Mouse (Mus musculus): ENCODE measurements at regions not wholly inside any gene's neighbourhood (a gene's known extent, or its start where the extent isn't known, plus 50 kb on each side); places are given as distances from the start of the nearest gene placed in this dataset.

- Histone ChIP-seq H3K27me3 (ENCODE audit: insufficient read depth, low read length) (peaks cover 45% of the 10 kb centered on the region), H3K27ac (ENCODE audit: low read depth, low read length) (no peak overlapping the region), H3K9ac (no peak overlapping the region), H3K4me3 (ENCODE audit: low read depth, low read length) (no peak overlapping the region), H3K4me1 (ENCODE audit: insufficient read depth) (no peaks in the 10 kb centered on the region), H3K4me2 (ENCODE audit: low read depth) (no peak overlapping the region), H3K36me3 (ENCODE audit: insufficient read depth) (no peaks in the 10 kb centered on the region), H3K9me3 (ENCODE audit: low read length) (no peaks in the 10 kb centered on the region)
- no peak for DNase-seq
- 44% methylated on average over 12 of the region's 12 CpGs for WGBS
- TF ChIP-seq CTCF (IDR thresholded peaks at IDR 0.05; ENCODE audit: low read depth) = no peak
- ATAC-seq = no peak
Observed at GRCm38 (mm10) chr2:180389013-180389412, 54.5 kb upstream of the Gata5 start.

- H3K4me1 ChIP-seq (ENCODE audit: insufficient read depth) = no peaks in the 10 kb centered on the region
- no peak for DNase-seq
Observed at GRCm38 (mm10) chr2:180388122-180388521, 53.6 kb upstream of the Gata5 start.

GRCm38 (mm10) chr2:180387305-180387704 is 52.8 kb upstream of the Gata5 start:
- ATAC-seq = no peak
- H3K4me3 ChIP-seq (ENCODE audit: low read depth, low read length) = no peak overlapping the region
- DNase-seq = no peak
- no peak overlapping the region for H3K9ac ChIP-seq
- H3K9me3 ChIP-seq (ENCODE audit: low read length) = no peaks in the 10 kb centered on the region
- H3K27me3 ChIP-seq (ENCODE audit: insufficient read depth, low read length) = peaks cover 47% of the 10 kb centered on the region
- H3K27ac ChIP-seq (ENCODE audit: low read depth, low read length) = no peak overlapping the region
- H3K36me3 ChIP-seq (ENCODE audit: insufficient read depth) = no peaks in the 10 kb centered on the region
- no peak overlapping the region for H3K4me2 ChIP-seq (ENCODE audit: low read depth)
- TF ChIP-seq CTCF (IDR thresholded peaks at IDR 0.05; ENCODE audit: low read depth) = no peak
- H3K4me1 ChIP-seq (ENCODE audit: insufficient read depth) = no peaks in the 10 kb centered on the region
- WGBS = 38% methylated on average over 2 of the region's 2 CpGs

More at GRCm38 (mm10) chr2:180388122-180388521, 53.6 kb upstream of the Gata5 start:
- no peak for TF ChIP-seq CTCF (IDR thresholded peaks at IDR 0.05; ENCODE audit: low read depth)
- Histone ChIP-seq H3K36me3 (ENCODE audit: insufficient read depth) (no peaks in the 10 kb centered on the region), H3K9me3 (ENCODE audit: low read length) (no peaks in the 10 kb centered on the region), H3K27me3 (ENCODE audit: insufficient read depth, low read length) (peaks cover 51% of the 10 kb centered on the region), H3K4me2 (ENCODE audit: low read depth) (no peak overlapping the region), H3K4me3 (ENCODE audit: low read depth, low read length) (no peak overlapping the region), H3K27ac (ENCODE audit: low read depth, low read length) (no peak overlapping the region), H3K9ac (no peak overlapping the region)
- no peak for ATAC-seq
- 82% methylated on average over 5 of the region's 5 CpGs for WGBS

- Histone ChIP-seq H3K9ac (peak overlapping the region; percentile 44; the same call in 1 of the 2 replicates), H3K27ac (ENCODE audit: low read depth, low read length) (no peak overlapping the region)
- no peak for TF ChIP-seq CTCF (IDR thresholded peaks at IDR 0.05; ENCODE audit: low read depth)
Observed at GRCm38 (mm10) chr2:180385967-180386688, 51.6 kb upstream of the Gata5 start.

GRCm38 (mm10) chr2:180385231-180385895 is 50.9 kb upstream of the Gata5 start:
- H3K4me1 ChIP-seq (ENCODE audit: insufficient read depth) = no peaks in the 10 kb centered on the region
- DNase-seq (no peak), ATAC-seq (peak; percentile 2; the same call in 1 of the 2 replicates)
- H3K27me3 ChIP-seq (ENCODE audit: insufficient read depth, low read length) = peaks cover 44% of the 10 kb centered on the region
- TF ChIP-seq CTCF (IDR thresholded peaks at IDR 0.05; ENCODE audit: low read depth) = no peak
- peak overlapping the region; percentile 36; the same call in 1 of the 2 replicates for H3K9ac ChIP-seq
- 4% methylated on average over 25 of the region's 26 CpGs for WGBS
- H3K4me2 ChIP-seq (ENCODE audit: low read depth) = peak overlapping the region; percentile 92
- H3K27ac ChIP-seq (ENCODE audit: low read depth, low read length) = no peak overlapping the region
- no peaks in the 10 kb centered on the region for H3K36me3 ChIP-seq (ENCODE audit: insufficient read depth)
- H3K9me3 ChIP-seq (ENCODE audit: low read length) = no peaks in the 10 kb centered on the region
- peak overlapping the region; percentile 41 for H3K4me3 ChIP-seq (ENCODE audit: low read depth, low read length)

More at GRCm38 (mm10) chr2:180385967-180386688, 51.6 kb upstream of the Gata5 start:
- Histone ChIP-seq H3K4me1 (ENCODE audit: insufficient read depth) (no peaks in the 10 kb centered on the region), H3K4me2 (ENCODE audit: low read depth) (peak overlapping the region; percentile 92), H3K27me3 (ENCODE audit: insufficient read depth, low read length) (peaks cover 44% of the 10 kb centered on the region), H3K4me3 (ENCODE audit: low read depth, low read length) (peak overlapping the region; percentile 41), H3K36me3 (ENCODE audit: insufficient read depth) (no peaks in the 10 kb centered on the region), H3K9me3 (ENCODE audit: low read length) (no peaks in the 10 kb centered on the region)
- ATAC-seq (peak; percentile 71), DNase-seq (no peak)
- WGBS = under 1% methylated on average over 32 of the region's 35 CpGs

Small RNA genes in the stretch of these regions (microRNA-seq; reads per million reads assigned to microRNA genes)
- 0 reads per million in 2 experiments for gene Mir133a-2
- 0 reads per million in 2 experiments for gene Mir1a-1
